Mouse (Mus musculus) cerebellum, adult 2 months (tissue): Measurements from ENCODE around the gene Gm10642.

ENCODE experiments used
- CTCF ChIP-seq: fragments of 200-500 bp; IDR thresholded peaks from 2 replicates; pipeline ENCODE4 v1.5.1; 2011; ENCODE audit warnings: low read depth, mild to moderate bottlenecking, control low read depth, low read length, moderate library complexity, borderline replicate concordance; ENCODE audit not compliant: insufficient read depth
- POLR2A ChIP-seq: fragments of 200-500 bp; IDR thresholded peaks from 2 replicates; pipeline ENCODE4 v1.6.1; 2011; ENCODE audit warnings: low read length, control low read depth, borderline replicate concordance; ENCODE audit not compliant: insufficient read depth

DNA sequence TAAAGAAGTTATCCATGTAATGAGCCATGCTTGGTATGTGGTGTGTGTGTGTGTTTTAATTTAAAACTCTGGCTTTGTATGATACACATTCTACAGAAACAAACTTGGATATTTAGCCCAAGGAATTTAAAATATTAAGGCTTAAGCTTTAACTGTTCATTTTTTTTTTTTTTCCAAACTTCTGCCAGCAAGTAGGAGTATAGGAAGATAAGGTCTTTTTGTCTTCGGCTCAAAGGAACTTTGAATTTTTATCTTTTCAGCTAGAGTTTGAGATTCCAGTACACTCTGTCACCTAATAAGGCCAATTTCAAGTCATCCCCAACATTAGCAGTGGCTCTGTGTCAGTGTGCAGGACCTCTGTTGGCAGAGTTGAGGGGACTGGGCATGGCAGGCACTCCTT is 26.2 kb downstream of the Gm10642 start:
- no peak for TF ChIP-seq CTCF
- TF ChIP-seq POLR2A: no peak
